Mouse (Mus musculus): ENCODE results near the gene Tmem252.

Tmem252 gene

DNA sequence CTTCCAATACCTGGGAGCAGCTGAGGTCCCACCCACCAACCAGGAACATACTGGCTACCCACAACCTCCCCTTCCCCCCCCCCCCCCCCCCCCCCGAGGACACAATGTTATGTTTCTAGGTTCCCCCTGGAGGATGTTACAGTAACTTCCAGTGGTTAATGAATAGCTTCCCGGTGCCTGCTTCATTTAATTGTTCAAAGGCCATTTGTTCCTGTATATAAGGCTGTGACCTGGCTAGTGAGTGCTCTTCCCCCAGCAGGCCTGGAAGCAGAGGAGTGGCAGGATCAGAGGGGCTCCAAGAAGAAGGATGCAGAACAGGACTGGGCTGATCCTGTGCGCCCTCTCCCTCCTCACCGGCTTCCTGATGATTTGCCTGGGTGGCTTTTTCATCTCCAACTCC lies at the start of gene Tmem252:
Gene Tmem252, plus strand, starts transcription at position 247 of the 400 bp plus-strand sequence.
- no peak for DNase-seq (ENCODE audit: low spot score)

- DNase-seq (ENCODE audit: low spot score), result no peak
Measured at GRCm38 (mm10) chr19:24628049-24628448, 45.8 kb upstream of the Tmem252 start.

GRCm38 (mm10) chr19:24633008-24633407 lies 40.8 kb upstream of the Tmem252 start:
- no peak for DNase-seq (ENCODE audit: low spot score)

DNA sequence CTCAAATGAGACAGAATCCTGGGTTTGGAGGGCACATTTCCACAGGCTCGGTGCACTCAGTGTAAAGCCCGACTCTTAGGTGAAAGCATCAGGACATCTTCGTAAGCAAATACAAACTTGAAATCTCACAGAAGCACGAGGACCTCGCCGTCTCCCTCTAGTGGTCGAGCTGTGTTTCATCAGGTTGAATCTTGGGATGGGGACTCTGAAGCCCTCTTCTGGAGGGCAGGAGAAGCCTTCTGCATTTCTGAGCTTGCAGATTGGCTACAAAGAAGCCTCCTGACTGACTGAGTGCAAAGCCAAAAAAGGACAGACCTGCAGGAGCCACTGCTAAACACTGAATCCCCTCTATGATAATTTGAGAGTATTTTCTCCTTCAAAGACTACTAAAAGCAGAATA lies 39.2 kb upstream of the Tmem252 start:
- peak; percentile 39 for DNase-seq (ENCODE audit: low spot score)

DNA sequence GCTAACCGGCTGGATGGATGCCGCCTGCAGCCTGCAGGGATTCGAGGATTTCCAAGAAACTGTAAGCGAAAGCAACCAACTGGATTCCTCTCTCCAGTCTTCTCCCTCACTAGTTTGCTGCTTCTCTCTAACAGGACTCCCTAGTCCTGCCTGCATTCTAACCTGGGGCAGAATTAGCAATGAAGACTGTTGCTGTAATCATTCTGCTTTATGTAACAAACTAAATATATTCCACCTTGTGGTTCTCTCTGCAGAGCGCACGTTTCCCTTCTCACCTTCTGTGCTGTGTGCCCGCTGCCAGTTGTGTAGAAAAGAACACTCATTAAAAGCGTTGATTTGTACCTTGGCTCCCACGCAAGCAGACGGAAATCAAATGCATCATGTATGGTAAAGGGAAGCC lies 37.2 kb upstream of the Tmem252 start:
- DNase-seq (ENCODE audit: low spot score), result no peak

- DNase-seq (ENCODE audit: low spot score), result no peak
Measured at GRCm38 (mm10) chr19:24637988-24638387, 35.8 kb upstream of the Tmem252 start.

GRCm38 (mm10) chr19:24640982-24641381 lies 32.8 kb upstream of the Tmem252 start:
- no peak for DNase-seq (ENCODE audit: low spot score)

DNA sequence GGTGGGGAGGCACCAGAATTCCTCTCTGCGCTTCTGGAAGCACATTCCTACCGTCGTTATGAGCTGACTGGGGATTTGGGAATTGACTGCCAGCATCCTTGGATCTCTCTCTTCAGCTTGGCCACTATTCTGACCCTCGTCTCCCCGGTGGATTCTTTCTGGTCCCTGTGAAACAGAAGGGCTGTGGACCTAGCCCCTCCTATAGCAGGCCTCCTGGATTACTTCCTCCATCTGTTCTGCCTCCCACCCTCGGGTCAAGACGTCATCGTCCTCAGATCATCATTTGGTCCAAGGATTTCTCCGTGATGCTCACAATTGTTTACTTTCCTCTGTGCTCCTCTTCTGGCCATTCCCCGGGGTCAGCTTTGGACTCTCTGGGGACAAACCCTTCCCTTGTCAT lies 28.8 kb upstream of the Tmem252 start:
- DNase-seq (ENCODE audit: low spot score), result no peak

- DNase-seq (ENCODE audit: low spot score), result no peak
Measured at GRCm38 (mm10) chr19:24646162-24646829, 27.5 kb upstream of the Tmem252 start.

DNA sequence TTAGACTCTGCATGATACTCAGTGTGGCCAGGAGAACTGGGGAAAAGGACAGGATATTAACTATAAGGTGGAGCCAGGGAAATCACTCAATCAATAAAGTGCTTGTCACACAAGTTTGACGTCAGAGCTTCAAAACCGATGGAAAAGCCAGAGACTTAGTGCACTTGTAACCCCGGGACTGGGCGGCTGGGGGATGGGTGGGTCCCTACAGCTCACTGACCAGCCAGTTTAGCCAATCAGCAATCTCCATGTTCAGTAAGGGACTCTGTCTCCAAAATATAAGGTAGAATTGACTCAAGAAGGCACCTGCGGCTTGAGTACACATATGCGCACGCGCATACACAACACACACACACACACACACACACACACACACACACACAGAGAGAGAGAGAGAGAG lies 25.8 kb upstream of the Tmem252 start:
- DNase-seq (ENCODE audit: low spot score), result no peak

GRCm38 (mm10) chr19:24650428-24650827 lies 23.4 kb upstream of the Tmem252 start:
- no peak for DNase-seq (ENCODE audit: low spot score)

- no peak for DNase-seq (ENCODE audit: low spot score)
Measured at GRCm38 (mm10) chr19:24651595-24651994, 22.2 kb upstream of the Tmem252 start.

DNA sequence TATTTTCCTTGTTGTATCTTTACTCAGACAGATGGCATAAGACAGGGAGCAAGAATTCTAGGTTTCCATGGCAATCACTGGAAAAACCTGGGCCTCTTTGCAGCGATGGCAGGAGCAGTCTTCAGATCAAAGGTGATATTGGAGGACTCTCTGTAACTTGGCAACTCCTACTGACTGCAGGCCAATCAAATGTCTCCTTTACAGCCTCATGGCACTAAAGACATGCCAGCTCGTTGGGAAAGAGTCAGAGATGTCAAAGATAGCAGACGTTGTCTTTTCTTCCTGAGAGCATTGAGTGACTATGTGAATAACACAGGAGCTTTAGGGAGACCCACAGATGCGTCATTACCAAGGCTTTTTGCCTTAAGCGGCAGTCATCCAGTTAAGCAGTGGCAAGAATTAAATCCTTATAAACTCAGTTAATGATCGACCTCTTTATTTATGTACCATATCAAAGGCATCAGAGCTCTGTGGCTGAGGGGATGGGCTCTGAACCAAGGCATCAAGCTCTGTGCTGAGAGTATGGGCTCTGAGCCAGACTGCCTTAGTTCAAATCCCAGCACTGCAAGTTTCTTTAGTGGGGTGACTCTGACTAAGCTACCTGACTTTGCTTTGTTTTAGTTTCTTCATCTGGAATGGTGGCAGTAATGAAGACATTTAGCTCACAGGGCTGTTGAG lies 21.3 kb upstream of the Tmem252 start:
- DNase-seq (ENCODE audit: low spot score), result no peak

DNA sequence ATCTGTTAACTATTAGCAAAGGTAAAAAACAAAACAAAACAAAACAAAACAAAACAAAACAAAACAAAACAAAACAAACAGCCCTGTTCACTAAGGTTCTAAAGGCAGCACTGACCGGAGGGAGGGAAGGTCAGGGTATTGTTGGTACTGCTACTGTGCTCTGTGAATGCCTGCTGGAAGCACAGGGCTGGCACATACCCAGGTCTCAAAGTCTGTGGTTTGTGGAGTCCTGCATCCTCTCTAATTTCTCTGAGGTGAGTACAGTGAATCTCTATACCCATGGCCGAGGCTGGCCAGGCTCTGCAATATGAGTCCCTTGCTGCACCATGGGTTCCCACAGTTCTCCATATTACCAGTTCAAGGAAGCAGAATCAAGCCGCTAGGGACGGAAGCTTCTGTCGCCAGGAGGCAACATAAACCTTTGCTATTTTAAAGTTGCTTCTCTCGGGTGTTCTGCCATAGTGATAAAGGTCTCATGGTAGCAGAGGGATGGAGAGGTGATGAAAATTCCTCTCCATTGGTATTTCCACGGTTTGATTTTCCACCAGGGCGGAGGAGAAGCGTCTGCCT lies 20.5 kb upstream of the Tmem252 start:
- no peak for DNase-seq (ENCODE audit: low spot score)

DNA sequence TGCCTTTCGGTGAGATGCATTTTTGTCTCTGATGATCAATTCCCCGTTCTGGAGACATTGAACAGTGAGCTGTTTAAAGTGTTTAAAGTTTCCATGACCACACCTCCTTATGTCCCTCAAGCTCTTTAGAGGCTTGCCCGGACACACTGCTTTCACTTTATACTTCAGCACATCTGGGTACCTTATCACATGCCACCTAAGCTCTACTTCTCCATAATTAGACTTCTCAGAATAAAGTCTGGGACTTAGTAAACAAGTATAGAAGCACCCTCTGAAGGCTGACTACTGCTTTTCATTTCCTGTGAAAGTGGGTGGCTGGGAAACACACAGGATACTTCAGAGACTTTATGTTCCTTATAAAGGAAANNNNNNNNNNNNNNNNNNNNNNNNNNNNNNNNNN lies 16.8 kb upstream of the Tmem252 start:
- no peak for DNase-seq (ENCODE audit: low spot score)

- DNase-seq (ENCODE audit: low spot score), result no peak
Measured at GRCm38 (mm10) chr19:24662346-24662745, 11.5 kb upstream of the Tmem252 start.

DNA sequence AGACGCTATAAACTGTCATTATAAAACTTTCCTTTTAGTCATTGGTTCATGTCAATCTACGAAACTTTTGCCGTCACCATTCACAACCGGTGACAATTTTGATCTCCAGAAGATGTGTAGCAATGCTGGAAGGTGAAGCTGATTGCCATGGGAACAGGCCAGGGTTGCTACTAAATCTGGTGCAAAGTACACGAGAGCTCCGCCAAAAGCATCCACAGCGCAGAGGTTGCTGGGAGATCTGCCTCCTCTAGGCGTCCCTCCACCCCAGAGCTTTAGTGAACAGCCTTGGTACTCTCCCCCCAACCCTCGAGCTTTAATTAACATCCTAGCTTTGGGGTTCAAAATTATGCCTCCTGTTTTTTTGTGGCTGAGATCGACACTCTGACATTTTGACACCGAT lies 8.0 kb upstream of the Tmem252 start:
- no peak for DNase-seq (ENCODE audit: low spot score)

DNA sequence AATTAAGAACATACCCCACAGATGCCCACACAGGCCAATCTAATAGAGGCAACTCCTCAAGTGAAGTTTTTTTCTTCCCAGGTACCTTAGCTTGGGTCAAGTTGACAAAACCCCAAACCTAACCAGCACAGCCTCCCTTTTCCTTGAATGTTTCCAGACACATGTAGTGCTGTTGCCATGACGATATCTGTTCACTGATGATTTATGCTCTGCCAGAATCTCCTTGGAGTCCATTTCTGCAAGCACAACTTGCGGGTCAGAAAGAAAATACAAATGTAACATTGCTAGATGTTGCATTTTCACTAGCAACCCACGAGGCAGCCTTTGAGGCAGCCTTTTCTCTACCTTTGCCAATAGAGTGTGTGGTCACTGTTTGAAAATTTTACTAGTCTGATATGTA lies 6.3 kb upstream of the Tmem252 start:
- no peak for DNase-seq (ENCODE audit: low spot score)

- DNase-seq (ENCODE audit: low spot score), result no peak
Measured at GRCm38 (mm10) chr19:24671571-24671970, 2.2 kb upstream of the Tmem252 start.

DNA sequence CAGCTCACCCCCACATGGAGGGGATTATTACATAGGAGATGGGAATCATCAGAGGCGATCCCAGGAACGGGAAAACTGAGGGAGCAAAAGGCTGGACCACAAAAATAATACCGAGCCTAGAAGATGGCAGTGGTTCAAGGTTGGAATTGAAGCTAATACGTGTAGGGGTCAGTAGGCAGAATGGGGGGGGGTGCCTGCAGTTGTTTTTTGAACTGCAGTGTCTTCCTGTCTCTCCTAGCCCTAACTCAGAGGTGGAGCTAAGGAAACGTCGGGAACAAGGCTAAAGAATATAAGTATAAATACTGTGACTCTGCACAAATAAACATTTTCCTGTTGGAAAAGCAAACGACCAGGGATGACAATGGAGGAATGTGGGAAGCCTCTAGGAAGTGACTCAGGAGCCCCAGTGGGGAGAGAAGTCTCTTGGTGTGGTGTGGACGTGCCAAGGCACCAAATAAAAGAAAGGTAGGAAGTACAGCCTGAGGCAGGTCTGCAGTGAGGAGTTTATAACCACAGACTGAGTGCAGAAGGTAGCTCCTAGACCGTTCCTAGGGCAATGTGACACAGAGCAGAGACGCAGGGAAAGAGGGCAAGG lies 1.3 kb upstream of the Tmem252 start:
- DNase-seq (ENCODE audit: low spot score), result no peak

- DNase-seq (ENCODE audit: low spot score), result no peak
Measured at GRCm38 (mm10) chr19:24673331-24673730, 477 bp upstream of the Tmem252 start.

DNA sequence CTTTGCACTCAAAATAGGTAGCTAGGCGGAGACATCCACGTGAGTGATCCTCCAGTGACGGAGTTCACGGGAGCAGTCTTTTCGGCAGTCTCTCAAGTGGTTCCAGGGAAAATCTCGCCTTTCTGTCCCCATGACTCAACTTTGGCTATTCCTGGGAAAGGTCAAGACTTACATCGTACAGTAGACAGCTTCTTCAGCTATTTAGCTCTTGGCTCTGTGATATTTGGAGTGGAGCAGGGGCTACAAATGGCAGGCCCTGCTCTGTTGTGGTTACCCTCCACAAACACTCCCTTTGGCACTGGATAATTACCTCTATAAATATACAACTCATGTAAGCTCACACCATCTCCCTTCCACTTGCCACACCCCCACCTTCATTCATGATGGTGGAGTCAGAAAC lies 2.6 kb downstream of the Tmem252 start:
- no peak for DNase-seq (ENCODE audit: low spot score)

All from layer of hippocampus, adult 9-10 months (tissue).